Mouse (Mus musculus): ENCODE measurements at regions not wholly inside any gene's neighbourhood (a gene's known extent, or its start where the extent isn't known, plus 50 kb on each side); places are given as distances from the start of the nearest gene placed in this dataset.
"Not testable (repeated sequence)": the region's sequence is repeated elsewhere in the genome, so short reads cannot be mapped to it uniquely, and the experiment has no call there.

GRCm38 (mm10) chr4:28064935-28065334 lies 748.0 kb upstream of the Epha7 start:
- no peak for DNase-seq

- DNase-seq: no peak
Measured at GRCm38 (mm10) chr4:28065828-28066227, 747.1 kb upstream of the Epha7 start.

GRCm38 (mm10) chr4:28079030-28079429 lies 733.9 kb upstream of the Epha7 start:
- DNase-seq: no peak

GRCm38 (mm10) chr4:28092854-28093253 lies 720.1 kb upstream of the Epha7 start:
- no peak for DNase-seq

- DNase-seq: no peak
Measured at GRCm38 (mm10) chr4:28143165-28143564, 669.8 kb upstream of the Epha7 start.

GRCm38 (mm10) chr4:28155116-28155515 lies 657.8 kb upstream of the Epha7 start:
- DNase-seq: no peak

- DNase-seq: peak; percentile 1
Measured at GRCm38 (mm10) chr4:28176771-28177170, 636.2 kb upstream of the Epha7 start.

GRCm38 (mm10) chr4:28190861-28191260 lies 622.1 kb upstream of the Epha7 start:
- DNase-seq: no peak

- no peak for DNase-seq
Measured at GRCm38 (mm10) chr4:28227594-28228208, 585.2 kb upstream of the Epha7 start.

GRCm38 (mm10) chr4:28235516-28235915 lies 577.4 kb upstream of the Epha7 start:
- not testable (repeated sequence) for DNase-seq

GRCm38 (mm10) chr4:28242272-28242671 lies 570.7 kb upstream of the Epha7 start:
- DNase-seq: no peak

Measured in adrenal gland, postnatal 25 days (tissue).